Mouse (Mus musculus): ENCODE measurements around the gene Cldn14. TPM values are rescaled to one million over a fixed set of nuclear protein-coding genes. Genes with fewer than 3 reads are reported as not detected.
"Not testable (repeated sequence)": the region's sequence is repeated elsewhere in the genome, so short reads cannot be mapped to it uniquely, and the experiment has no call there.

Gene Cldn14
- polyA plus RNA-seq, 1 experiment from 2014 or later: not detected

DNA sequence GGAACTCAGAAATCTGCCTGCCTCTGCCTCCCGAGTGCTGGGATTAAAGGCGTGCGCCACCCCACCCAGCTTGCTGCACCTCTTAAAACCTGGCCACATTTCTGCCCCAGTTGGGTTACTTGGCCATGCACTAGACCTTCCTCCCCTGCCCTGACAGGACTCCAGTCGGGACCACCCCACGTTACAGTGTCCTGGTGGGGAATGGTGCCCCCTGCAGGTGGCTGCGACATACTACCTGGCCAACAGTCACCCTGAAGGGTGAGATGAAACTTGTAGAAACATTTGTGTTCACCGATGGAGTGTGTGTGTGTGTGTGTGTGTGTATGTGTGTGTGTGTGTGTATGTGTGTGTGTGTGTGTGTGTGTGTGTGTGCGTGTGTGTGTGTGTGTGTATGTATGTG lies 11.1 kb upstream of the Cldn14 start:
- not testable (repeated sequence) for H3K4me3 ChIP-seq (ENCODE audit: control insufficient read depth in 1 of 2, insufficient read depth in 1 of 2, low read depth in 1 of 2, low read length in 2 of 2); ATAC-seq (ENCODE audit: insufficient number of reproducible peaks, insufficient read depth, low FRiP score, low read depth); H3K27ac ChIP-seq (replicated peaks in 1 of 2; ENCODE audit: control insufficient read depth in 1 of 2, insufficient read depth in 1 of 2, low read depth in 2 of 2, low read length in 2 of 2); H3K27me3 ChIP-seq (ENCODE audit: control insufficient read depth, insufficient read depth, low read length); H3K4me2 ChIP-seq (ENCODE audit: low read length); H3K9ac ChIP-seq (ENCODE audit: low read length); H3K9me3 ChIP-seq (ENCODE audit: control insufficient read depth, low read length); H3K36me3 ChIP-seq (ENCODE audit: control insufficient read depth, insufficient read depth, low read length); H3K4me1 ChIP-seq (ENCODE audit: control insufficient read depth in 2 of 2, insufficient read depth in 2 of 2, low read length in 2 of 2)
- 62% methylated on average over 8 of the region's 8 CpGs for WGBS

DNA sequence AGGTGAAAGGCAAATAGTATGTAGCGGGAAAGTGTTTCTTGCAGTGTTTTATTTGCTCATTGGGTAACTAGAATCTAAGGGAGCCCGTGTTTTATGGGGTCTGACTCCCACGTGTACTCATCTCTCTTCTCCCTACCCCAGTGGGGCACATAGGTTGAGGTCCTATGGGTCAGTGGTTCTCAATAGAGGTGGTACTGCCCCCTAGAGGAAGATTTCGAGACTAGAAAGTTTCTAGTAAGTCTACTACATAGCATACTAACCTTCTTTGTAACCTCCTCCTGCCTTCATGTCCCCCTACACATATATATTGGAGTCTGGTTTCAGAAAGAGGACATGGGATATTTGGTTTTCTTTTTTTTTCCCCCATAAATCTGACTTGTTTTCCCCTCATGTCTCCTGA lies 9.3 kb upstream of the Cldn14 start:
- Histone ChIP-seq H3K4me3 (ENCODE audit: control insufficient read depth in 1 of 2, insufficient read depth in 1 of 2, low read depth in 1 of 2, low read length in 2 of 2) (no peak overlapping the region), H3K4me2 (ENCODE audit: low read length) (no peak overlapping the region), H3K36me3 (ENCODE audit: control insufficient read depth, insufficient read depth, low read length) (no peaks in the 10 kb centered on the region), H3K4me1 (ENCODE audit: control insufficient read depth in 2 of 2, insufficient read depth in 2 of 2, low read length in 2 of 2) (no peaks in the 10 kb centered on the region), H3K9ac (ENCODE audit: low read length) (no peak overlapping the region), H3K9me3 (ENCODE audit: control insufficient read depth, low read length) (no peaks in the 10 kb centered on the region), H3K27ac (replicated peaks in 1 of 2; ENCODE audit: control insufficient read depth in 1 of 2, insufficient read depth in 1 of 2, low read depth in 2 of 2, low read length in 2 of 2) (no peak overlapping the region), H3K27me3 (ENCODE audit: control insufficient read depth, insufficient read depth, low read length) (no peaks in the 10 kb centered on the region)
- WGBS: 64% methylated on average over 4 of the region's 4 CpGs
- no peak for ATAC-seq (ENCODE audit: insufficient number of reproducible peaks, insufficient read depth, low FRiP score, low read depth)

DNA sequence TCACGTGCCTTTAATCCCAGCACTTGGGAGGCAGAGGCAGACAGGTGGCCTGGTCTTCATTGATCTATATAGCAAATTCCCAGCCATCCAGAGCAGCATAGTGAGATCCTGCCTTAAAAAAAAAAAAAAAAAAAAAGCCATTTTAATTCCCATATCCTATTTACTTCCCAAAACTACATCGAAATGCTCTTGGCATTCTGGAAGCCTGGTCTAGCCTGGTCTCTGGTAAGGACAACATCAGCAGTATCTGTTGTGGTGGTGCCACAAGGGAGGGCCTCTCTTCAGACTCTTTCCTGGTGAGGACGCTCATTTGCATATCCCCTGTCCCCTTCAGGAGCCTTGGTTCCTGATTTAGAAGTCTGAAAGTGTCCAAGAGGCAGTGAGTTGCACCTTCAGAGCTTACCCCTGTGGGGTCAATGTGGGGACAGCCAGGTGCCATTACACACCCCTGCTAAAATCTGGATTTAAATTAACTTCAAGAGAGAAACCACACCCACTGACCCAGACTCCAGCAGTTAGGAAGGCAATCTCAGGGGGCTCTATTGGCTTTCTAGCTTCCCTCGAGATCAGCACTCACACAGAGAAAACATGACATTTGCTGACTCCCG lies 6.0 kb upstream of the Cldn14 start:
- no peaks in the 10 kb centered on the region for H3K9me3 ChIP-seq (ENCODE audit: control insufficient read depth, low read length)
- no peak overlapping the region for H3K4me2 ChIP-seq (ENCODE audit: low read length)
- WGBS: 76% methylated on average over 5 of the region's 5 CpGs
- H3K4me1 ChIP-seq (ENCODE audit: control insufficient read depth in 2 of 2, insufficient read depth in 2 of 2, low read length in 2 of 2): no peaks in the 10 kb centered on the region
- no peak for ATAC-seq (ENCODE audit: insufficient number of reproducible peaks, insufficient read depth, low FRiP score, low read depth)
- no peak overlapping the region for H3K9ac ChIP-seq (ENCODE audit: low read length)
- H3K36me3 ChIP-seq (ENCODE audit: control insufficient read depth, insufficient read depth, low read length): no peaks in the 10 kb centered on the region
- no peaks in the 10 kb centered on the region for H3K27me3 ChIP-seq (ENCODE audit: control insufficient read depth, insufficient read depth, low read length)
- H3K4me3 ChIP-seq (ENCODE audit: control insufficient read depth in 1 of 2, insufficient read depth in 1 of 2, low read depth in 1 of 2, low read length in 2 of 2): no peak overlapping the region
- no peak overlapping the region for H3K27ac ChIP-seq (replicated peaks in 1 of 2; ENCODE audit: control insufficient read depth in 1 of 2, insufficient read depth in 1 of 2, low read depth in 2 of 2, low read length in 2 of 2)

DNA sequence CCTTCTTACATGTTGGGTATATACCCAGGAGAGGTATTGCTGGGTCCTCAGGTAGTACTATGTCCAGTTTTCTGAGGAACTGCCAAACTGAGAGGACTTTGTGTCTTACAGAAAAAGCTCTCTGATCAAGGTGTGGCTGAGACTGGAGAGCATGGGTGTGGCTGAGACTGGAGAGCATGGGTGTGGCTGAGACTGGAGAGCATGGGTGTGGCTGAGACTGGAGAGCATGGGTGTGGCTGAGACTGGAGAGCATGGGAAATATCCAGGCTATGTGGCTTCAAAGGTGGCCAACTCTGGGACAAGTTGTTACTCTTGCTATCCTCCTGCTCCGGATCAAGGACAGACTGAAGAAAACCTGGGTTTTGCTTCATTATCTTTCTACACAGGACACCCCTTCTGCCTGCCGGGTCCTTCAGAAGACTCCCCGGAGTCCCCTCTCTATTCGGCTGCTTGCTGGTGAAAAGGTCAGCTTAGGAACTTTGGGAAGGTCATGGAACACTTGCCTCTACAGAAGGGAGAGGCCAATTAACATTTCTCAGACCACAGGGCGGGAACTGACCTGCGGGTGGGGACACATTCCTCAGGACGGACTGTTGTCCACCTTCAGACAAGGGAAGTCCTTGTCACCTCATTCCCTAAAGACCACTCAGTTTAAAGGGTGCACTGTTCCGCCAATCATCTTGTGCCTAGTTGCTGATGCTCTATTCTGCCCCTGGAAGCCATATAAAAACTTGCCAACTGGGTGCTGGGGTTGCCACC lies 4.9 kb upstream of the Cldn14 start:
- WGBS: 72% methylated on average over 8 of the region's 8 CpGs
- H3K27me3 ChIP-seq (ENCODE audit: control insufficient read depth, insufficient read depth, low read length); H3K27ac ChIP-seq (replicated peaks in 1 of 2; ENCODE audit: control insufficient read depth in 1 of 2, insufficient read depth in 1 of 2, low read depth in 2 of 2, low read length in 2 of 2); H3K36me3 ChIP-seq (ENCODE audit: control insufficient read depth, insufficient read depth, low read length); ATAC-seq (ENCODE audit: insufficient number of reproducible peaks, insufficient read depth, low FRiP score, low read depth); H3K4me3 ChIP-seq (ENCODE audit: control insufficient read depth in 1 of 2, insufficient read depth in 1 of 2, low read depth in 1 of 2, low read length in 2 of 2); H3K9ac ChIP-seq (ENCODE audit: low read length); H3K4me2 ChIP-seq (ENCODE audit: low read length); H3K4me1 ChIP-seq (ENCODE audit: control insufficient read depth in 2 of 2, insufficient read depth in 2 of 2, low read length in 2 of 2); H3K9me3 ChIP-seq (ENCODE audit: control insufficient read depth, low read length): not testable (repeated sequence)

DNA sequence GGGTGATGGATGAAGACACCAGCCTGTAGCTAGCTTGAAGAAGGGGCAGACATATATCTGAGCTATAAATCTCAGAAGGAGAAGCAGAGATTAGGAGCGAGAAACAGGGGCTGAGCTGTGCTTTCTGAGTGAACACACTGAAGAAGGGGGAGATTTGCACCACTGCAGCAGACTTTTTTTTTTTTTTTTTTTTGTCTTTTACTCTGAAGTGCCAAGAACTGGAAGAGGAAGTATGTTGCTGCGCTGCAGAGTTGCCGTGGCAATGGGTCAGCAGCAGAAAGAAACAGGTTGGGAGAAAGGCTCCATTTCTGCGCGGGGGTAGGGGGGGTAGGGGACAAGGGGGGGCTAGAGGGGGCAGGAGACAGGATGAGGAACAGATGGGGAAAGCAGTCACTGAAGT lies 2.6 kb upstream of the Cldn14 start:
- H3K4me1 ChIP-seq (ENCODE audit: control insufficient read depth in 2 of 2, insufficient read depth in 2 of 2, low read length in 2 of 2): peaks cover 0 to 2% of the 10 kb centered on the region in 2 experiments; a peak in 1 of 4 replicates
- H3K27me3 ChIP-seq (ENCODE audit: control insufficient read depth, insufficient read depth, low read length): no peaks in the 10 kb centered on the region
- H3K4me3 ChIP-seq (ENCODE audit: control insufficient read depth in 1 of 2, insufficient read depth in 1 of 2, low read depth in 1 of 2, low read length in 2 of 2): no peak overlapping the region
- H3K4me2 ChIP-seq (ENCODE audit: low read length): no peak overlapping the region
- no peaks in the 10 kb centered on the region for H3K36me3 ChIP-seq (ENCODE audit: control insufficient read depth, insufficient read depth, low read length)
- H3K27ac ChIP-seq (replicated peaks in 1 of 2; ENCODE audit: control insufficient read depth in 1 of 2, insufficient read depth in 1 of 2, low read depth in 2 of 2, low read length in 2 of 2): no peak overlapping the region
- WGBS: 32% methylated on average over 5 of the region's 5 CpGs
- no peaks in the 10 kb centered on the region for H3K9me3 ChIP-seq (ENCODE audit: control insufficient read depth, low read length)
- no peak overlapping the region for H3K9ac ChIP-seq (ENCODE audit: low read length)
- no peak for ATAC-seq (ENCODE audit: insufficient number of reproducible peaks, insufficient read depth, low FRiP score, low read depth)

DNA sequence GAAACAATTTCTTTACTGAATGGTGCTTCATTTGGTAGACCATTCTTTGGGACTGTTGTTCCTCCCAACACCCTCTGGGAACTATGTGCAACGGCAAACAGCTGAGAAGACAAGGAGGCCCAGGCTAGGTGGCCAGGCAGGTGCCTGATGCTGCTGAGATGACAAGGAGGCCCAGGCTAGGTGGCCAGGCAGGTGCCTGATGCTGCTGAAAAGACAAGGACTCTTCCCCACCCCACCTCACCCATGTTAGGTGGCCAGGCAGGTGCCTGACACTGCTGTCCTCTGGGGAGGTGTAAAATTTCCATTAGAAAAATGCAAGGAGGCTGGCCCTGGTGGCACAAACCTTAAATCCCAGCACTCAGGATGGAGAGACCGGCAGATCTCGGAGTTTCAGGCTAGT lies 2.0 kb upstream of the Cldn14 start:
- H3K27me3 ChIP-seq (ENCODE audit: control insufficient read depth, insufficient read depth, low read length): no peaks in the 10 kb centered on the region
- peaks cover 0 to 2% of the 10 kb centered on the region in 2 experiments; a peak in 1 of 4 replicates for H3K4me1 ChIP-seq (ENCODE audit: control insufficient read depth in 2 of 2, insufficient read depth in 2 of 2, low read length in 2 of 2)
- no peak overlapping the region for H3K27ac ChIP-seq (replicated peaks in 1 of 2; ENCODE audit: control insufficient read depth in 1 of 2, insufficient read depth in 1 of 2, low read depth in 2 of 2, low read length in 2 of 2)
- H3K9me3 ChIP-seq (ENCODE audit: control insufficient read depth, low read length): no peaks in the 10 kb centered on the region
- H3K4me3 ChIP-seq (ENCODE audit: control insufficient read depth in 1 of 2, insufficient read depth in 1 of 2, low read depth in 1 of 2, low read length in 2 of 2): no peak overlapping the region
- no peak overlapping the region for H3K9ac ChIP-seq (ENCODE audit: low read length)
- WGBS: 68% methylated on average over 3 of the region's 3 CpGs
- no peak for ATAC-seq (ENCODE audit: insufficient number of reproducible peaks, insufficient read depth, low FRiP score, low read depth)
- no peak overlapping the region for H3K4me2 ChIP-seq (ENCODE audit: low read length)
- H3K36me3 ChIP-seq (ENCODE audit: control insufficient read depth, insufficient read depth, low read length): no peaks in the 10 kb centered on the region

DNA sequence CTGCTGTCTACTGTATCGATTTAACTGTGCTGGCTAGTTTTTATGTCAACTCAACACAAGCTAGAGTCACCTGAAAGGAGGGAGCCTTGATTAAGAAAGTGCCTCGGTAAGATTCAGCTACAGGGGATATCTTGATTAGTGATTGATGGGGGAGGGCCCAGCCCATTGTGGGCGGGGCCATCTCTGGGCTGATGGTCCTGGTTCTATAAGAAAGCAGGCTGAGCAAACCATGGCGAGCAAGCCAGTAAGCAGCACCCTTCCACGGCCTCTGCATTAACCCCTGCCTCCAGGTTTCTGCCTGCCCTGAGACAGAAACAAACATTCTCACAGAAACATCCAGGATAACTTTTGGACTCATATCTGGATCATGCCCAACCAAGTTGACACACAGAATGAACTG lies 1.5 kb upstream of the Cldn14 start:
- no peak for ATAC-seq (ENCODE audit: insufficient number of reproducible peaks, insufficient read depth, low FRiP score, low read depth)
- Histone ChIP-seq H3K9me3 (ENCODE audit: control insufficient read depth, low read length) (no peaks in the 10 kb centered on the region), H3K4me2 (ENCODE audit: low read length) (no peak overlapping the region), H3K27me3 (ENCODE audit: control insufficient read depth, insufficient read depth, low read length) (no peaks in the 10 kb centered on the region), H3K4me3 (ENCODE audit: control insufficient read depth in 1 of 2, insufficient read depth in 1 of 2, low read depth in 1 of 2, low read length in 2 of 2) (no peak overlapping the region), H3K36me3 (ENCODE audit: control insufficient read depth, insufficient read depth, low read length) (no peaks in the 10 kb centered on the region), H3K4me1 (ENCODE audit: control insufficient read depth in 2 of 2, insufficient read depth in 2 of 2, low read length in 2 of 2) (peaks cover 0 to 2% of the 10 kb centered on the region in 2 experiments; a peak in 1 of 4 replicates), H3K9ac (ENCODE audit: low read length) (no peak overlapping the region), H3K27ac (replicated peaks in 1 of 2; ENCODE audit: control insufficient read depth in 1 of 2, insufficient read depth in 1 of 2, low read depth in 2 of 2, low read length in 2 of 2) (no peak overlapping the region)
- WGBS: 71% methylated on average over 5 of the region's 5 CpGs

Measured in heart, embryonic 14.5 days (tissue).